Mouse (Mus musculus): ENCODE measurements around the gene Tnfrsf1a. TPM values are rescaled to one million over a fixed set of nuclear protein-coding genes. Genes with fewer than 3 reads are reported as not detected.

Gene Tnfrsf1a
- total RNA-seq, 2 experiments from 2014 or later = 12.8 to 15.2 TPM

- no peak for DNase-seq (ENCODE audit: low spot score in 2 of 2)
Observed at GRCm38 (mm10) chr6:125321114-125321855, 27.9 kb upstream of the Tnfrsf1a start.

GRCm38 (mm10) chr6:125322794-125323193 lies 26.4 kb upstream of the Tnfrsf1a start:
- peak in 1 of 2 experiments; percentile 15 for DNase-seq (ENCODE audit: low spot score in 2 of 2)

- DNase-seq (ENCODE audit: low spot score in 2 of 2) = no peak
Observed at GRCm38 (mm10) chr6:125323547-125323946, 25.6 kb upstream of the Tnfrsf1a start.

DNA sequence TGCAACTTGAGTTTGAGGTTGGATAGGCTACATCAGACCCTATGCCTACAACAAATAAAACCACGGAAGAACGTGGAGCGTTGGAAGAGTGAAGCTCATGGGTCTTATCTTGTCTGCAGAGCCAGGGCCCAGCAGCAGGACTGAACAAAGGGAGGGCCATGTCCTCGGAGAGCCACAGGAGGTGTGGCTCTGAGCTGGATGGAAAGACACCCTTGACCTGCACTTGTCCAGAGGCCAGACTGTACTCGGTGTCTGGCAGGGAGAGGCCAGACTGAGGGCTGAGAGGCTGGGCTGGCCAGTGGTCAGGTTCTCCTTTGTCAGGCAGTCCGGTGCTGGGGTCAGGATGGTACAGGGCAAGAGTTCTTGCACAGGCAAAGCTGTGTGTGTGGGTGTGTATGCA lies 23.8 kb upstream of the Tnfrsf1a start:
- DNase-seq (ENCODE audit: low spot score in 2 of 2) = no peak

DNA sequence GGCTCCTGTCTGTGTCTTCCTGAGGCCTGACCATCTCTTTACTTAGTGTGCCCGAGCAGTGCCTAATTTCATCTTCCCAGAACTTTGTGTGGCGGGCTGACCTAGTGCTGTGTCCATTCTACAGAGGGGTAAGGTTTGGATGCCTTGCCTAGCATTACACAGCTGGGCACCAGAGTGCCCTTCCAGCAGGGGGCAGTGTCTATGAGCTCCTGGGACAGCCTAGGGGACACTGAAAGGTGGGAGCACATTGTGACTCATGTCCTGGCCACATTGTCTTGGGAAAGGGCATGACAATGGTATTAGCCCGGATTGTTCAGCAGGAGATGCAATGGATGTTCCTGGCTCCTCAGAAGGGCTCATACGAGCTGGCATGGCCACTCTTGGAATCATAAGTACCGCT lies 20.9 kb upstream of the Tnfrsf1a start:
- no peak for DNase-seq (ENCODE audit: low spot score in 2 of 2)

DNA sequence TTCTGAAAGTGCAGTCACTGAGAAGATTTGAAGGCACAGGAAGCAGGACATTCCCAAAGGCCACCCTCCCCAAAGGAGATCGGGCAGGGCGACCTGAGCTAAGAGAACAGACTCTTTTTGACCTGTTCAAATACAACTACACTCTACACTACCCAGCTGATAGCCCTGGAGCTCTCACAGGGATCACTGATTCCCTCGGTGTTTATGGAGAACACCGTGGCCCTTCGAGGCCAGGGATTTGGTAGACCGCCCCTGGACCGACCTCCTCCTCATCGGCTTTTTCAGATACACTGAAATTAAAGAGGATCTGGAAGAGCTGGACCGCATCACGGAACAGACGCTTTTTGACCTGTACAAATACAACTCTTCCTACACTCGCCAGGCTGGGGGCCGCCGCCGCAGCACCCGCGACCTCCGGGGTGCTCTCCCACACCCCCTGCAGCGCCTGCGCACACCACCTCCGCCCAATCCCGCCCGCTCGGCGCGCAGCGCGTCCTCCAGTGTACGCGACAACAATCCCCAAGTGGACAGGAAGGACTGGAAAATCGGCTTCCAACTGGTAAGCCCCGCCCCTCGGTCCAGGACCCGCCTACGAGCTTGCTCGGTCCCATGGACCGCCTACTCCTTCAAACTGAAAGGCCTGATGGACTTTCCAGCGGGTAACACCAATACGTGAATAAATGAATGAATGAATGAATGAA lies 18.4 kb upstream of the Tnfrsf1a start:
- peak; percentile 62 to 78 for DNase-seq (ENCODE audit: low spot score in 2 of 2)

GRCm38 (mm10) chr6:125333112-125333899 lies 15.9 kb upstream of the Tnfrsf1a start:
- DNase-seq (ENCODE audit: low spot score in 2 of 2) = no peak

- no peak for DNase-seq (ENCODE audit: low spot score in 2 of 2)
Observed at GRCm38 (mm10) chr6:125334356-125334755, 14.8 kb upstream of the Tnfrsf1a start.

- no peak for DNase-seq (ENCODE audit: low spot score in 2 of 2)
Observed at GRCm38 (mm10) chr6:125338791-125339660, 10.1 kb upstream of the Tnfrsf1a start.

GRCm38 (mm10) chr6:125340244-125340643 lies 8.9 kb upstream of the Tnfrsf1a start:
- DNase-seq (ENCODE audit: low spot score in 2 of 2) = no peak

DNA sequence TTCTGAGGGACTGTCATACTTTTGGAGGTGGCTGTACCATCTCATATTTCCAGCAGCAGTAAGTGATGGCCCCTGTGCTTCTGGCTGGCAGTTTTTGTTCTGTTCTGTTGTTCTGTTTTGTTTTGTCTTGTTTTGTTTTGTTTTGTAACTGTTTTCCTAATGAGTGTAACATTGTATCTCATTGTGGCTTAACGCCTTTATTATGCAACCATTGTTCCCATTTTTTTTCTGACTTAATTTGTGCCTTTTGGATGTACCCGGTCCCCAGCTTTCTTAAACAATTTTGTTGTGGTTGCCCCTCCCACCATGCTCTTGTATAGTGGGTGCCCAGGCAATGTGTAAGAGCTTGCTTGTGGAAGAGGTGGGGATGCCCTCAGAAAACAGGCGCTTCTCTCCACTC lies 7.0 kb upstream of the Tnfrsf1a start:
- DNase-seq (ENCODE audit: low spot score in 2 of 2) = no peak

- no peak for DNase-seq (ENCODE audit: low spot score in 2 of 2)
Observed at GRCm38 (mm10) chr6:125344084-125344483, 5.1 kb upstream of the Tnfrsf1a start.

GRCm38 (mm10) chr6:125344866-125345265 lies 4.3 kb upstream of the Tnfrsf1a start:
- DNase-seq (ENCODE audit: low spot score in 2 of 2) = no peak

DNA sequence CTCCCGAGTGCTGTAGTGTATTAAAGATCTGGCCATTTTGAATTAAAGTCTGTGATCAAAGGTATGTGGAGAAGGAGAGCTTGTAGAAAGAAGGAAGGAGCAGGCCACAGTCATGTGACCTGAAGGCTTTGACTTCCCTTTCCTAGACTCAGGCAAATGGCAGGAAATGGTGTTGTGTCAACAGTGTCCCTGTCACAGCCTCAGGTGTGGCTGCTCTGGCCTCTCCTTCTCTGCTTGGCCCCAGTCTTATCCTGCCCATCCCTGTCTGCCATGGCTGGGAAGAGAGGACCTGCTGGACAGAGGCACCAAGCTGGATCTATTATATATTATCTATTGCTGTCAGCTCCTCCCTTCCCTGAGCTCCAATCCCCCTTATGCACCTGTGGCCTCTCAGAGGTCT lies 3.5 kb upstream of the Tnfrsf1a start:
- no peak for DNase-seq (ENCODE audit: low spot score in 2 of 2)

GRCm38 (mm10) chr6:125346029-125346428 lies 3.1 kb upstream of the Tnfrsf1a start:
- no peak for DNase-seq (ENCODE audit: low spot score in 2 of 2)

GRCm38 (mm10) chr6:125349575-125350230 lies 541 bp downstream of the Tnfrsf1a start:
- no peak for DNase-seq (ENCODE audit: low spot score in 2 of 2)

DNA sequence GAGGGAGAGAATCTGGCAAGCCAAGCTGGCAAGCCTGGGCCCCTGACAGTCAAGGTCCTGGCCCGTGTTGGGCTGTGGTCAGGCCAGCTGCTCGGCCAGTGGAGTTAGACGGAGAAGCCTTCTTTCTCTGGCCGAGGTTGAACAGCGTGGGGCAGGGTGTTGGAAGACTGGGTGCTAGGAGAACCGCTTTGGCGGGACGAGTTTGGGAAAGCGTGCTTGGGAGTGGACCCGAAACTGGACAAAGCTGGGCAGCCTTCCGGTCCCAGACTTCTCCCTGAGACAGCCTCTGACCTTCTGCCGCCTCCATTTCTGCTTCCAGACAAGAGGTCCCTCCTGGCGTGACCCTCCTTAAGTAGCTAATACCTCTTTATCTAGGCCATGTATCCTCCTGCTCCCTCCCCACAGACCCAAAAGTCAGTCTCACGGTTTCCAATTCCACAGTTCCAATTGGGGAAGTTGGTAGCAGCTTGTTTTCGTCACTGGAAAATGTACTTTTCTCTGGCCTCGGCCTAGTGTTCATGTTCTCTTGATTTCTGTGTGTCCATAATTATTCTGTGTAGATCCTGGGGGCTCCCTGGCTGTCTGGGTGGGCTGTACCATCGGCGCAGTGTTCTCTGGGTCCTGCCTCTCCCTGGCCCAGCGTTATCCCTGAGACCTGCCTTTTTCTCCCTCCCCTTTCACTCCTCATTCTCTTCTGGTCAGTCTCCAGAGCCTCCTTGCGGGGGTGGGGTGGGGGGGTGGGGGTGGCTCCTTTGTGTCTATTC lies 1.3 kb downstream of the Tnfrsf1a start:
- no peak for DNase-seq (ENCODE audit: low spot score in 2 of 2)

GRCm38 (mm10) chr6:125350995-125351324 lies 1.8 kb downstream of the Tnfrsf1a start:
- DNase-seq (ENCODE audit: low spot score in 2 of 2) = no peak

DNA sequence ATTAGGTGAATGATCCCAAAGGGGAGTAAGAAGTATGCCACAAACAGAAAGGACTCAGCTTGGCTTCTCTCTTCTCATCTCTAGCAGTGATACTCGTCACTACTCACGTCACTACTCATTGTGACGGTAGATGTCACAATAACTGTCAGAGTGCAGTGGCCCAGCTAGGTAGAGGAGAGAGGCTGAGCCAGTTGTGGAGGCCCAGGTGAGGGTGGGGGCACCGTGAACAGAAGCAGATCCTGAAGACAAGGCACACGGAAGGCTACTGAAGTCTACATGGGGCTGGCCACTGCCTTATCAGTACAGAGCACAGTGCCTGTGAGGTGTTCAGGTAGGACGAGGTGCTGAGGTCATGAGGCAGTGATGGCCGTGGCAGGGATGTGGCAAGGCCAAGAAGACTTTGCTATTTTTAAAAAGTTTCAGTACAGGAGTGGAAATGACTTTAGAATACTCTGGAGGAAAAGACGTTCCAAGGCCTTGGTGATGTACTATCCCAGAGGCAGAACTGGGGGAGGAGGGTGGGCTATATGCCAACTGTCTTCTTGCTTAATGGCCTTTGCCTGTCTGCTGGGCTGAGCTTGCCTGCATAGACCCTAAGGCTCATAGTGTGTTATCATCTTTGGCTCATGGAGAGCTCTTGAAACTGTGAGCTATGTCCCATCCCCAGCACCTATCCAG lies 2.3 kb downstream of the Tnfrsf1a start:
- DNase-seq (ENCODE audit: low spot score in 2 of 2) = no peak
